Mouse (Mus musculus) heart, postnatal 0 days (tissue): ENCODE data around the gene Haus7.
"Not testable (repeated sequence)": the region's sequence is repeated elsewhere in the genome, so short reads cannot be mapped to it uniquely, and the experiment has no call there.

Experiments
- CTCF ChIP-seq: IDR thresholded peaks from 2 replicates; pipeline ENCODE4 v1.5.1; 2016; ENCODE audit warnings: antibody characterized with exemption, control low read depth, low read depth
- EP300 ChIP-seq: IDR thresholded peaks from 2 replicates; pipeline ENCODE4 v1.6.1; 2016; ENCODE audit warnings: antibody characterized with exemption, low read depth

GRCm38 (mm10) chrX:73493567-73493966 is 34.7 kb upstream of the Haus7 start:
- TF ChIP-seq EP300, result not testable (repeated sequence)
- peak; percentile 69 for TF ChIP-seq CTCF
